Mouse (Mus musculus) liver, embryonic 13.5 days (tissue): ENCODE results near the gene Ndufs5. TPM values are rescaled to one million over a fixed set of nuclear protein-coding genes. Genes with fewer than 3 reads are reported as not detected.

ENCODE experiments used
- ATAC-seq: fragments of 200-750 bp; cut with Nextera tagmentation; 2 replicates; pipeline ENCODE4 v1.8.0; 2017; ENCODE audit warnings: low read depth, mild to moderate bottlenecking, moderate number of reproducible peaks, moderate library complexity
- DNase-seq: peaks from one replicate; pipeline ENCODE4 v3.0.0; 2022
- H3K27ac ChIP-seq: fragments of 300-500 bp; sonication (generic); 2 replicates; pipeline ENCODE4 v1.5.1; 2015; ENCODE audit warnings: moderate library complexity, mild to moderate bottlenecking, inconsistent platforms
- H3K27me3 ChIP-seq: fragments of 300-500 bp; sonication (generic); 2 replicates; pipeline ENCODE4 v1.6.1; 2015; ENCODE audit warnings: mild to moderate bottlenecking, inconsistent platforms
- H3K36me3 ChIP-seq: fragments of 300-500 bp; sonication (generic); 2 replicates; pipeline ENCODE4 v1.6.1; 2015; ENCODE audit warnings: mild to moderate bottlenecking, inconsistent platforms
- H3K4me1 ChIP-seq: fragments of 300-500 bp; sonication (generic); replicated peaks from 2 replicates; pipeline ENCODE4 v1.6.1; 2015; ENCODE audit warnings: inconsistent platforms
- H3K4me2 ChIP-seq: fragments of 300-500 bp; sonication (generic); 2 replicates; pipeline ENCODE4 v1.6.1; 2015; ENCODE audit warnings: inconsistent platforms, mild to moderate bottlenecking, moderate library complexity
- H3K4me3 ChIP-seq: fragments of 300-500 bp; sonication (generic); replicated peaks from 2 replicates; pipeline ENCODE4 v1.5.1; 2015; ENCODE audit warnings: mild to moderate bottlenecking, inconsistent platforms
- H3K9ac ChIP-seq: fragments of 300-500 bp; sonication (generic); 2 replicates; pipeline ENCODE4 v1.6.1; 2015; ENCODE audit warnings: mild to moderate bottlenecking, inconsistent platforms
- H3K9me3 ChIP-seq: fragments of 300-500 bp; sonication (generic); replicated peaks from 2 replicates; pipeline ENCODE4 v1.6.1; 2016; ENCODE audit warnings: inconsistent platforms
- WGBS: fragments of 180-500 bp; shearing (Covaris S2); methylation state at CpG from one replicate; pipeline ENCODE4 v1.1.7; 2015; ENCODE audit not compliant: insufficient replicate concordance; 5-methylcytosine and 5-hydroxymethylcytosine counted together
- polyA plus RNA-seq: library from polyadenylated mRNA; unstranded; fragments of >200 nt; fragmentation: Nextera tagmentation; extraction: Ambion mirVana; gene quantifications from 2 replicates; pipeline ENCODE4 v1.2.1, GENCODE M21; 2015

Gene Ndufs5
- polyA plus RNA-seq, 1 experiment from 2014 or later = 192 TPM

GRCm38 (mm10) chr4:123733532-123733931, 15.5 kb upstream of the Ndufs5 start:
- WGBS = 83% methylated on average over 9 of the region's 9 CpGs
- Histone ChIP-seq H3K4me2 (no peak overlapping the region), H3K4me1 (no peaks in the 10 kb centered on the region), H3K4me3 (no peak overlapping the region), H3K27ac (no peak overlapping the region), H3K9ac (no peak overlapping the region), H3K36me3 (peaks cover 35% of the 10 kb centered on the region), H3K27me3 (no peaks in the 10 kb centered on the region), H3K9me3 (no peaks in the 10 kb centered on the region)
- DNase-seq = no peak
- no peak for ATAC-seq

DNA sequence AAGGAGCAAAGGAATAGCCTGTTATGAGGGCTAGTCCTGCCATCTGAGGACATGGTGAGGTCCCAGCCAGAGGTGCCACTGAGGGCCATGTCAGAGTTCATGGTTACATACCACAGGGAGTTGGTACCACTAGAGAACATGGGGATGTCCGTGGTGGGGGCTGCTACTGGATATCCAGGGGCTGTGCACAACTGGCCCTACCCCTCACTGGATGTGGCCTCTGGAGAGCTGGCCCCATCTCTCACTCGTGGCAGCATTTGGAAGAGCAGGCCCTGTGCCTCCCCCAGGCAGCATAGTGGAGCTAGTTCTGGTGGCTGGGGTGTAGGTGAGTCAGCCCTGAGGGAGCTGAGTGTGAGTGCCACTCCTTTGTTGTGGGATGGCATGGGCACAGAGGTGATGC, 14.9 kb upstream of the Ndufs5 start:
- peaks cover 28% of the 10 kb centered on the region for H3K36me3 ChIP-seq
- no peak overlapping the region for H3K4me3 ChIP-seq
- no peak for DNase-seq
- H3K4me1 ChIP-seq = no peaks in the 10 kb centered on the region
- no peak overlapping the region for H3K27ac ChIP-seq
- 83% methylated on average over 2 of the region's 2 CpGs for WGBS
- no peaks in the 10 kb centered on the region for H3K27me3 ChIP-seq
- H3K9me3 ChIP-seq = no peaks in the 10 kb centered on the region
- no peak overlapping the region for H3K4me2 ChIP-seq
- H3K9ac ChIP-seq = no peak overlapping the region
- 0 out of 2 replicates have a peak, but pooled peaks have one; percentile 15 for ATAC-seq

- no peak overlapping the region for H3K4me3 ChIP-seq
- no peaks in the 10 kb centered on the region for H3K4me1 ChIP-seq
- H3K9me3 ChIP-seq = no peaks in the 10 kb centered on the region
- H3K9ac ChIP-seq = no peak overlapping the region
- no peaks in the 10 kb centered on the region for H3K27me3 ChIP-seq
- 85% methylated on average over 4 of the region's 4 CpGs for WGBS
- DNase-seq (no peak), ATAC-seq (no peak)
- H3K4me2 ChIP-seq = no peak overlapping the region
- no peak overlapping the region for H3K27ac ChIP-seq
- H3K36me3 ChIP-seq = peaks cover 25% of the 10 kb centered on the region
These were observed 14.3 kb upstream of the Ndufs5 start for GRCm38 (mm10) chr4:123732163-123732910.

DNA sequence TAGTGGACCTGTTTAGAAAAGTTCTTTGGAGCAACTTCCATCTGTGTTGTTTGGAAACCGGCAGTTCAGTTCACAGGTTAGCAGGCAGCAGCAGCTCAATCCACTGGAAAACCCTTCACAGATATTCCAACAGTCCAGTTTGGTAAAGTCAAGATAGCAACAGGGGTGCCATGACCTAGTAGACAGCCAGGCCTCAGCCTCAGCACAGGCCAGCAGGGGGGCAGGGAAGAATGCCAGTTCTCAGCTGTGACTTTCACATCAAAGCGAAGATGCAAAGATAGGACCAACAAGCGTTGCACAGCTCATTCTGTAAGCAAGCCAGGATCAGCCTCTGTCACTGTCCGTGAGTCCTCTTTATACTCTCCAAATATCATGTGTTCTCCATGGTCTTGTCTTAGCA, 3.8 kb upstream of the Ndufs5 start:
- DNase-seq (no peak), ATAC-seq (no peak)
- no peak overlapping the region for H3K27ac ChIP-seq
- no peak overlapping the region for H3K4me2 ChIP-seq
- H3K27me3 ChIP-seq = no peaks in the 10 kb centered on the region
- no peaks in the 10 kb centered on the region for H3K36me3 ChIP-seq
- no peaks in the 10 kb centered on the region for H3K9me3 ChIP-seq
- H3K4me3 ChIP-seq = no peak overlapping the region
- WGBS = 83% methylated on average over 4 of the region's 4 CpGs
- peaks cover 13% of the 10 kb centered on the region for H3K4me1 ChIP-seq
- H3K9ac ChIP-seq = no peak overlapping the region

- Histone ChIP-seq H3K27me3 (no peaks in the 10 kb centered on the region), H3K4me3 (peak overlapping the region; percentile 86), H3K9me3 (no peaks in the 10 kb centered on the region), H3K27ac (peak overlapping the region; percentile 87), H3K36me3 (peaks cover 21% of the 10 kb centered on the region), H3K4me1 (peaks cover 15% of the 10 kb centered on the region), H3K4me2 (peak overlapping the region; percentile 78), H3K9ac (peak overlapping the region; percentile 72)
- DNase-seq (no peak), ATAC-seq (peak; percentile 30)
- WGBS = 15% methylated on average over 7 of the region's 7 CpGs
These were observed 405 bp upstream of the Ndufs5 start for GRCm38 (mm10) chr4:123718434-123718780.

DNA sequence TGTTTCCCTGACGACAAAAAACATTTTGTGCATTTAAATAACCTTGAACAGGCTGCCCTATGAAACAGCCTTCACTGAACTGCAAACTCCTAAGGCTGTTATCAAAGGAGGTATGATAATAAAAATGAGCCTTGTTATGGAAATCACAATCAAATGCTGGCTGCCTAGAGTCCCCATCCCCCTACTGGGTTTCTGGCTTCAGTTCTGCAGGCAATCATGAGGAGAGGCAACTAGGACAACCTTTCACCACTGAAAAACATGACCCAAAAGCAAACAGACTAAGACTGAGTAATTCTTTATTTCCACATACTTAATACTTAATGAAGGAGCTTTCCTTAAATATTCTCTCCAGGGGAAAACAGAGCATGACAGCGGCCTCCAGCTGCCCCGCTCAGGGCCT, 5.6 kb downstream of the Ndufs5 start:
- ATAC-seq (no peak), DNase-seq (no peak)
- H3K27ac ChIP-seq = no peak overlapping the region
- H3K9me3 ChIP-seq = no peaks in the 10 kb centered on the region
- 85% methylated on average over 3 of the region's 3 CpGs for WGBS
- no peaks in the 10 kb centered on the region for H3K27me3 ChIP-seq
- H3K36me3 ChIP-seq = peaks cover 28% of the 10 kb centered on the region
- no peak overlapping the region for H3K4me2 ChIP-seq
- H3K4me3 ChIP-seq = no peak overlapping the region
- peaks cover 6% of the 10 kb centered on the region for H3K4me1 ChIP-seq
- no peak overlapping the region for H3K9ac ChIP-seq

DNA sequence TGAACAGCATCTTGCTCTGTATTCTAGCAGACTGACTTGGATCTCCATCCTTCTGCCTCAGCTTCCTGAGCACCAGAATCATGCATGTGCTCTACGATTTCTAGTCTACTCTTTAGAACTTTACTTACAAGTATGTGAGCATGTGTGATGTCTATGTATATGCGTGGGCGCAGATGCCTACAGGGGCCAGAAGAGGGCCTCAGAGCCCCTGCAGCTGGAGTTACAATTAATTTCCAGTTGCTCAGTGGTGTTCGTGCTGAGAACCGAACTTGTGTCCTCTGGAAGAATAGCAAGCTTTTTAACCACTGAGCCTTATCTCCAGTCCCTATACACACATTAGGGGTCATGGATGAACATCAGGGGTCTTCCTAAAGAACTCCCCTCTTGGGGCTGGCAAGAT, 10.7 kb downstream of the Ndufs5 start:
- ATAC-seq = no peak
- Histone ChIP-seq H3K4me2 (no peak overlapping the region), H3K4me1 (no peaks in the 10 kb centered on the region), H3K9ac (no peak overlapping the region), H3K9me3 (no peaks in the 10 kb centered on the region), H3K4me3 (no peak overlapping the region), H3K27ac (no peak overlapping the region), H3K36me3 (peaks cover 6% of the 10 kb centered on the region), H3K27me3 (0 out of 2 replicates have a peak, but pooled peaks cover 4% of the 10 kb centered on the region)
- DNase-seq = no peak
- 79% methylated on average over 5 of the region's 5 CpGs for WGBS

DNA sequence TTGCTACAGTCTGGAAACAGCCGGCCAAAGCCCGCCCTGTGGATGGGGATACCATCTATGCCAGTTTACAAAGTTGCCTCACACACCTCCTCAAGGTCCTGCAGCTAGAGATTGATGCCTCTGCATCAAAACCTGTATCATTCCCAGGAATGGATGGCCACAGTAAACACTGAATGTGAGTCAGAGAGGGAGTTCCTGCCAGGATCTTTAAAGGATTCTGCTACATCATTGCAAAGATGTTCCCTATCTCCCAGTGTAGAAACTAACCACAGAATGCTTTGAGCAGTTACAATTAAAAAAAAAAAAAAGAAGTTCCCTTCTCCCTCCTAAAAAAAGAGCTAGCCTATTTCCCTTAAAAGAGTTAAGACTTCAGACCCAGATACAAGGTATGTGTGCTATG, 12.7 kb downstream of the Ndufs5 start:
- Histone ChIP-seq H3K4me2 (no peak overlapping the region), H3K9me3 (no peaks in the 10 kb centered on the region), H3K4me1 (no peaks in the 10 kb centered on the region), H3K36me3 (no peaks in the 10 kb centered on the region), H3K9ac (no peak overlapping the region), H3K4me3 (no peak overlapping the region), H3K27me3 (0 out of 2 replicates have a peak, but pooled peaks cover 4% of the 10 kb centered on the region), H3K27ac (no peak overlapping the region)
- DNase-seq (no peak), ATAC-seq (no peak)
- 74% methylated on average over 2 of the region's 2 CpGs for WGBS

DNA sequence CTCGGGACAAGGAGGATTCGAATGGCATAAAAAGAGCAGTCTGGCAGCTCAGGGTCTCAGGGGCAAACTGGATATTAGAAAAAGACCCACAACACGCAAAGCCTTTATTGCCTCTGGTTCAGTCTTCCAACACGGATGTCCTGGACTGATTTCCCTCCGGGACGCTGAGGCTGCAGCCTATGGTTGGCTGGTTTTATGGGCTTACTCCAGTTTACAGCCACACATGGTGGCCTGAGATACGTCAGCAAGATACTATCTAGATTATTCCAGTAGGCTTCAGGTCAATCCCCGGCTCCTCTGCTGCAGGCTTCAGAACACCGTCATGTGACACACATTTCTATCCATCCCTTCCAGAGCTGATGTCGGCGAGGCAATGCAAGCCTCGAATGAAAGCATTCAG, 24.6 kb downstream of the Ndufs5 start:
- Histone ChIP-seq H3K4me3 (no peak overlapping the region), H3K4me2 (no peak overlapping the region), H3K27me3 (peaks cover 16% of the 10 kb centered on the region), H3K9ac (no peak overlapping the region), H3K27ac (no peak overlapping the region), H3K9me3 (no peaks in the 10 kb centered on the region), H3K4me1 (no peaks in the 10 kb centered on the region), H3K36me3 (no peaks in the 10 kb centered on the region)
- DNase-seq (no peak), ATAC-seq (no peak)
- 72% methylated on average over 12 of the region's 12 CpGs for WGBS

DNA sequence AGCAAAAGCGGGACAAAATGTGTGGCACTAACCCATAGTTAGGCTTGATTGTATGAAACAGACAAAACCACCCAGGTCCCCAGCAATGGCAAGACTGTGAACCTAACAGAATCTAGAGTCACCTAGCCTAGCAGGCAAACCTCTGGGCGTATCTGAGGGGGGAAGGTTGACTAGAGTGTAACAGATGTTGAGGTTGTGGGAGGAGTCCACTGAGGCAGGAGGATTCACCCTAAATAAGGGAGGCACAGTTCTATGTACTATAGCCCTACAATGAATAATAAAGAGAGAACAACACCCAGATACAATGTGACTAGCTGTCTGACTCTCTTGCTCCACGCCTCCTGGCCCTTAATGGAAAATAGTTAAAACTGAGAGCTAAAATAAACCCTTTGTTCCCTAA, 25.9 kb downstream of the Ndufs5 start:
- Histone ChIP-seq H3K4me2 (no peak overlapping the region), H3K4me1 (0 out of 2 replicates have a peak, but pooled peaks cover 3% of the 10 kb centered on the region), H3K36me3 (no peaks in the 10 kb centered on the region), H3K9ac (no peak overlapping the region), H3K4me3 (no peak overlapping the region), H3K27me3 (peaks cover 27% of the 10 kb centered on the region), H3K9me3 (no peaks in the 10 kb centered on the region), H3K27ac (no peak overlapping the region)
- no peak for ATAC-seq
- WGBS = 64% methylated on average over 3 of the region's 3 CpGs
- DNase-seq = no peak

DNA sequence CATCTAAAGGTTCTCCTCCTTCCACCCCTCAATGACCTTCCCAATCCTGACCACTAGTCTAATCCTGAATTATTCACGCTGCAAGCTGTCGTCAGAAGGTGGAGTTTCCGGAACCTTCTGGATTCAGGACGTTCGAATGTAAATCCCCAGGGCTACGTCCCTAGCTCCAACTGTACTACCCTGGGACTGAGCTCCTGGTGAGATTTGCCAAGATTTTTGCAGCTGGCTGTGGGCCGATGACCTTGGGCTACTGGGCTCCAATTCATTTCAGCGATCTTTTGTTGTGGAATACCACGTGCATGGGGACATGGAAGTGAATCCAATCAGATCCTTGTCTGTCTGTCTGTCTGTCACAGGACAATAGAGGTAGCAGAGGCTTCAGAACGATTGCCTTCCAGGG, 27.7 kb downstream of the Ndufs5 start:
- peaks cover 45% of the 10 kb centered on the region for H3K27me3 ChIP-seq
- DNase-seq = no peak
- whole genome bisulfite sequencing = 74% methylated on average over 10 of the region's 10 CpGs

More for the DNA sequence above, 27.7 kb downstream of the Ndufs5 start:
- 0 out of 2 replicates have a peak, but pooled peaks cover 12% of the 10 kb centered on the region for H3K4me1 ChIP-seq
- no peaks in the 10 kb centered on the region for H3K36me3 ChIP-seq
- no peak overlapping the region for H3K4me2 ChIP-seq
- H3K9ac ChIP-seq = no peak overlapping the region
- no peak overlapping the region for H3K27ac ChIP-seq
- H3K9me3 ChIP-seq = no peaks in the 10 kb centered on the region
- no peak for ATAC-seq
- no peak overlapping the region for H3K4me3 ChIP-seq
